In the genomic region with DNA sequence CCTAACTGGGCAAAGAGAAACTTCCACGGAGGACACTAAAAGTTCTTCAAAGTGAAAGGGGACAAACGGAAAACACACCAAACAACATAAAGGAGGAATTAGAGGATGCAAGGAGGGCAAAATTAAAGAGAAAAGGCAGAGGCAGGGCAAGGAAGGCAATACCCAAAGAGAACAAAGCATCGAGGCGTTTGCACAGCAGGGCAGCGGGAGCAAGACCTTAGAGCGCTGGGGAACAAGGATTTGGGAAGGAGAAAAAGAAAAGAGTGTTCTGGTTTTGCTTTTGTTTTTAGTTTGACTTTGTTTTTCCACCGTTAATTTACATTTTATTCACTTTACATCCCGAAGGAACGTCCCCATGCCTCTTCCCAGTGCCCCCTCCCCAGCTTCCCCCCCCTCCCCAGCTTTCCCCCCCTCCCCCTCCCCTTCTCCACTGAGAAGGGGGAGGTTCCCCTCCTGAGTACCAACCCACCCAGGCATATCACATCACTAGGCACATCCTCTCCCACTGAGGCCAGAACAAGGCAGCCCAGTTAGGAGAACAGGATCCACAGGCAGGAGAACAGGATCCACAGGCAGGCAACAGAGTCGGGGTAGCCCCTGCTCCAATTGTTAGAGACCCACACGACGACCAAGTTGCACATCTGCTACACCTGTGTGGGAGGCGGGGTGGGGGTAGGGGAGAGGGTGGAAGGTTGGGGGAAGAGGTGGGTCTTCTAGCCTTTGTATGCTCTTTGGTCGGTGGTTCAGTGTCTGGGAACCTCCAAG, we compare ENCODE assay signal across 16 mouse cellular contexts.
"Had no signal": no experiment of that assay in that cellular context is flagged by ENCODE, and none has a peak within 500 bp of the region (broad histone marks: within the 10 kb centered on the region; RNA-seq: fewer than 3 reads in every experiment).

No protein-coding gene starts in this region.

- H3K9me3 ChIP-seq: liver, embryonic 13.5 days; midbrain, embryonic 13.5 days; neural tube, embryonic 12.5 days; neural tube, embryonic 15.5 days; stomach, embryonic 15.5 days had no signal

- H3K4me1 ChIP-seq: liver, embryonic 13.5 days; midbrain, embryonic 13.5 days; neural tube, embryonic 12.5 days; neural tube, embryonic 15.5 days had no signal

- H3K27ac ChIP-seq: liver, embryonic 13.5 days; midbrain, embryonic 13.5 days; neural tube, embryonic 12.5 days; neural tube, embryonic 15.5 days; stomach, embryonic 15.5 days had no signal

- H3K27me3 ChIP-seq: liver, embryonic 13.5 days; midbrain, embryonic 13.5 days; neural tube, embryonic 12.5 days; neural tube, embryonic 15.5 days; stomach, embryonic 15.5 days had no signal

- H3K4me2 ChIP-seq: liver, embryonic 13.5 days; midbrain, embryonic 13.5 days; neural tube, embryonic 12.5 days; neural tube, embryonic 15.5 days; stomach, embryonic 15.5 days had no signal

- H3K36me3 ChIP-seq: liver, embryonic 13.5 days; midbrain, embryonic 13.5 days; neural tube, embryonic 12.5 days; neural tube, embryonic 15.5 days; stomach, embryonic 15.5 days had no signal

- H3K4me3 ChIP-seq: liver, embryonic 13.5 days; midbrain, embryonic 13.5 days; neural tube, embryonic 12.5 days; neural tube, embryonic 15.5 days; stomach, embryonic 15.5 days had no signal

- H3K9ac ChIP-seq: liver, embryonic 13.5 days; midbrain, embryonic 13.5 days; neural tube, embryonic 12.5 days; neural tube, embryonic 15.5 days; stomach, embryonic 15.5 days had no signal

- ATAC-seq: midbrain, embryonic 13.5 days had no signal

- DNase-seq: kidney, adult 11 months; kidney, adult 9 months; kidney, postnatal 14 days; kidney, postnatal 4 days; liver, embryonic 13.5 days; lung, adult 2 months; lung, postnatal 14 days; lung, postnatal 4 days; right cerebral cortex, adult 18-20 months; right cerebral cortex, postnatal 14 days; right cerebral cortex, postnatal 4 days; thymus, postnatal 25 days had no signal
